Mouse (Mus musculus) cerebellum, postnatal 10 days (tissue): Measurements from ENCODE around the gene Cfh.
"Not testable (repeated sequence)": the region's sequence is repeated elsewhere in the genome, so short reads cannot be mapped to it uniquely, and the experiment has no call there.

Source experiments
- DNase-seq, 2 experiments: peaks; one replicate each; pipeline ENCODE4 v3.0.0; 2021; ENCODE audit warnings: mixed read lengths in 2 of 2

Gene Cfh

GRCm38 (mm10) chr1:140183664-140184063 lies at the start of gene Cfh:
TSS of gene Cfh (minus strand) at chr1:140183764.
- DNase-seq: not testable (repeated sequence)

- DNase-seq: no peak
Measured at GRCm38 (mm10) chr1:140226673-140227072, 43.1 kb upstream of the Cfh start.

GRCm38 (mm10) chr1:140225221-140225620 lies 41.7 kb upstream of the Cfh start:
- DNase-seq: no peak

GRCm38 (mm10) chr1:140205329-140205728 lies 21.8 kb upstream of the Cfh start:
- no peak for DNase-seq

GRCm38 (mm10) chr1:140188500-140188899 lies 4.9 kb upstream of the Cfh start:
- not testable (repeated sequence) for DNase-seq

- DNase-seq: no peak
Measured at GRCm38 (mm10) chr1:140183208-140183607, 356 bp downstream of the Cfh start.

GRCm38 (mm10) chr1:140180125-140180524 lies 3.4 kb downstream of the Cfh start:
- DNase-seq: peak in 1 of 2 experiments; percentile 7

- DNase-seq: no peak
Measured at GRCm38 (mm10) chr1:140175442-140175841, 8.1 kb downstream of the Cfh start.

- DNase-seq: peak; percentile 15 to 54
Measured at GRCm38 (mm10) chr1:140171581-140172154, 11.9 kb downstream of the Cfh start.

GRCm38 (mm10) chr1:140158970-140159369 lies 24.6 kb downstream of the Cfh start:
- DNase-seq: no peak

- peak; percentile 22 to 30 for DNase-seq
Measured at GRCm38 (mm10) chr1:140069471-140069870, 114.1 kb downstream of the Cfh start.
